Mouse (Mus musculus): ENCODE measurements around the gene 1190007I07Rik. TPM values are rescaled to one million over a fixed set of nuclear protein-coding genes. Genes with fewer than 3 reads are reported as not detected.
"Not testable (repeated sequence)": the region's sequence is repeated elsewhere in the genome, so short reads cannot be mapped to it uniquely, and the experiment has no call there.

1190007I07Rik gene
- total and polyA plus RNA-seq, 3 experiments = 19.8 to 70.7 (median 31.3) TPM

DNA sequence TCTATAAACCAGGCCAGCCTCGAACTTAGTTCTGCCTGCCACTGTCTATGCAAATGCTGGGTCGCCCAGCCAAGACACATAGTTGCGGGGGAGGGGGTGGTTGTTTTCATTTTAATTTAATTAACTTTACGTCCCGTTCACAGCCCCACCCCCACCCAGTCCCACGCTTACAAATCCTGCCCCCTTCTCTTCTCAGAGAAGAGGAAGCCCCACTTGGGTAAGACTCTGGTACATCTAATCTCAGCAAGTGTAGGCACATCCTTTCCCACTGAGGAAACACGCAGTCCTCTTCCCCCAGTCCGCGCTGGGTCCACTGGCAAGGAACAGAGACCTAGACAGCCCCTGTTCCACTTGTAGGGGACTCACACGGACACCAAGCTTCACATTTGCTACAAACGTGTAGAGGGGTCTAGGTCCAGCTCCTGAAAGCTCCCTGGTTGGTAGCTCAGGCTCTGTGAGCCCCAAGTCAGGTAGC is 6.1 kb upstream of the 1190007I07Rik start:
- DNase-seq = no peak

DNA sequence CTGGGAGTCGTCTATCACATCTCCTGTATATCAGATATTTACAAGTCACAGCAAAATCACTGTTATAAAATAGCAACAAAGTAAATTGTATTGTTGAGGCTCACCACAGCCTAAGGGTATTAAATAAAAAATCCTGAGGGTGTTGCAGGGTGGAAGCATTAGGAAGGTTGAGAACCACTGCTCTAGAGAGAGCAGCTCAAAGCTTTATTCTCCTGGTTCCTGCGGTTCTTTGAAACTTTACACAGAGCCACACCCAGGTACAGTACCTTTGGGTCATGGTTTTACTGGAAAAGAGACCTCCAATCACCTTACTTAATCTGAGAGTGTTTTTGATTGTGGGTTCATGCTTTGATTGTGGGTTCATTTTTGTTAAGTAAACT is 515 bp upstream of the 1190007I07Rik start:
- not testable (repeated sequence) for DNase-seq

DNA sequence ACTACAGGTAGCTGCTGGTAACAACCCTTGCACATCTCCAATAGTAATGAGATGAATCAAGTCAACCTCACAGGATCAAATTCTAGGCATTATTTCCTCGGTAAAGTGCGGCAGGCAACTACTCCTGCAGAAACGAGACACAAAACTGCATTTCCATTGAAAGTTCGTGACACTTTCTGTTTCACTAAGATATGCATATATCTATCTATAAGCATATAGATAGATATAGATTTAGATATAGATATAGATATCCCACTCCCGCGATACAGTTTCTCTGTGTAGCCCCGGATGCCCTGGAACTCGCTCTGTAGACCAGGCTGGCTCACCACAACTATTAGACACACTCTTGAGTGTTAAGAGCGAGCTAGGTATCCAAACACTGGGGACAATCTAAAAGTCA is 793 bp downstream of the 1190007I07Rik start:
- no peak for DNase-seq

- DNase-seq = not testable (repeated sequence)
Observed at GRCm38 (mm10) chr10:82594421-82594820, 28.6 kb downstream of the 1190007I07Rik start.

GRCm38 (mm10) chr10:82589673-82590072 is 33.4 kb downstream of the 1190007I07Rik start:
- DNase-seq = not testable (repeated sequence)

DNA sequence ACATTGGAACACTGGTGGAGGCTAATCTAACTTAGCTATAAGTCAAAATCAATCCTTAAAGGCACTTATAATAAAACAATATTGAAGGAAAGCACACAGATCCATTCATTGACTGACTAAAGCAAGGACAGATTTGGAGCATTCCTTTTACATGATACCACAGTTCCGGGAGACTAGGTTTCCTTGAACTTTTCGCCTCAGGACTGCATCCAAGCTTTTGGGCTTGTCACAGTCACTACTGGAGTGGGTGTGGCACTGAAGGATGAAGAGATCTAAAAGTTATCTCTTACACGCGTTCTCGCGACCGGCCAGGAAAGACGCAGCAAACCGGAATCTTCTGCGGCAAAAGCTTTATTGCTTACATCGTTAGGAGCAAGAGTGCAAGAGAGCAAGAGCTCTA is 51.9 kb downstream of the 1190007I07Rik start:
- peak; percentile 25 for DNase-seq

Other genes with a start within 250 kb of the 1190007I07Rik start
- not detected for gene Gm1553, start 130.6 kb downstream of the 1190007I07Rik start, total RNA-seq (2021)
- not detected in 2 replicates for gene Gm1553, start 130.6 kb downstream of the 1190007I07Rik start, polyA plus RNA-seq (2012; rRNA removed)
- 10 to 100 TPM; 20.8 to 25.1 TPM for gene Tdg, start 6.6 kb upstream of the 1190007I07Rik start, total RNA-seq (2021)
- gene Tdg, start 6.6 kb upstream of the 1190007I07Rik start, polyA plus RNA-seq (2012; rRNA removed) = 7.0 and 11.6 TPM in 2 replicates
- 1 to 10 TPM; 1.4 to 3.1 TPM for gene Glt8d2, start 67.4 kb upstream of the 1190007I07Rik start, total RNA-seq (2021)
- 0.32 and 0.76 TPM in 2 replicates for gene Glt8d2, start 67.4 kb upstream of the 1190007I07Rik start, polyA plus RNA-seq (2012; rRNA removed)
- 10 to 100 TPM; 27.8 to 30.4 TPM for gene Hcfc2, start 72.9 kb upstream of the 1190007I07Rik start, total RNA-seq (2021)
- 3.2 and 4.7 TPM in 2 replicates for gene Hcfc2, start 72.9 kb upstream of the 1190007I07Rik start, polyA plus RNA-seq (2012; rRNA removed)
- gene Nfyb, start 140.9 kb upstream of the 1190007I07Rik start, total RNA-seq (2021) = 10 to 100 TPM; 15.2 to 19.8 TPM
- gene Nfyb, start 140.9 kb upstream of the 1190007I07Rik start, polyA plus RNA-seq (2012; rRNA removed) = 1.9 and 5.1 TPM in 2 replicates
- 100 to 1,000 TPM in 1 of 2 experiments, 10 to 100 TPM in 1; 88.6 to 113 TPM for gene Txnrd1, start 210.7 kb upstream of the 1190007I07Rik start, total RNA-seq (2021)
- gene Txnrd1, start 210.7 kb upstream of the 1190007I07Rik start, polyA plus RNA-seq (2012; rRNA removed) = 27.3 and 34.4 TPM in 2 replicates
- 1 to 10 TPM in 1 of 2 experiments, under 1 TPM in 1; 0.97 to 3.0 TPM for gene Eid3, start 243.4 kb upstream of the 1190007I07Rik start, total RNA-seq (2021)
- gene Eid3, start 243.4 kb upstream of the 1190007I07Rik start, polyA plus RNA-seq (2012; rRNA removed) = 0.07 and 0.13 TPM in 2 replicates